Mouse (Mus musculus) embryonic facial prominence, embryonic 15.5 days (tissue): ENCODE data around the gene Golt1a. TPM values are rescaled to one million over a fixed set of nuclear protein-coding genes. Genes with fewer than 3 reads are reported as not detected.

Source experiments
- ATAC-seq: fragments of 200-750 bp; cut with Nextera tagmentation; 2 replicates; pipeline ENCODE4 v1.8.0; 2017; ENCODE audit warnings: low read depth, moderate TSS enrichment; ENCODE audit not compliant: insufficient number of reproducible peaks, low FRiP score, low TSS enrichment
- H3K27ac ChIP-seq: fragments of 300-500 bp; sonication (generic); replicated peaks from 2 replicates; pipeline ENCODE4 v1.5.1; 2015; ENCODE audit warnings: mild to moderate bottlenecking, inconsistent platforms
- H3K27me3 ChIP-seq: fragments of 300-500 bp; sonication (generic); 2 replicates; pipeline ENCODE4 v1.6.1; 2015; ENCODE audit warnings: inconsistent platforms
- H3K36me3 ChIP-seq: fragments of 300-500 bp; sonication (generic); 2 replicates; pipeline ENCODE4 v1.6.1; 2015; ENCODE audit warnings: mild to moderate bottlenecking, inconsistent platforms
- H3K4me1 ChIP-seq: fragments of 300-500 bp; sonication (generic); 2 replicates; pipeline ENCODE4 v1.6.1; 2015; ENCODE audit warnings: inconsistent platforms
- H3K4me2 ChIP-seq: fragments of 300-500 bp; sonication (generic); replicated peaks from 2 replicates; pipeline ENCODE4 v1.6.1; 2015; ENCODE audit warnings: mild to moderate bottlenecking, inconsistent platforms
- H3K4me3 ChIP-seq: fragments of 300-500 bp; sonication (generic); replicated peaks from 2 replicates; pipeline ENCODE4 v1.5.1; 2015; ENCODE audit warnings: mild to moderate bottlenecking, inconsistent platforms
- H3K9ac ChIP-seq: fragments of 300-500 bp; sonication (generic); 2 replicates; pipeline ENCODE4 v1.6.1; 2015; ENCODE audit warnings: inconsistent platforms
- H3K9me3 ChIP-seq: fragments of 300-500 bp; sonication (generic); replicated peaks from 2 replicates; pipeline ENCODE4 v1.6.1; 2016; ENCODE audit warnings: inconsistent platforms
- WGBS: fragments of 180-500 bp; shearing (Covaris S2); methylation state at CpG from one replicate; pipeline ENCODE4 v1.1.7; 2015; 5-methylcytosine and 5-hydroxymethylcytosine counted together
- polyA plus RNA-seq: library from polyadenylated mRNA; unstranded; fragments of >200 nt; fragmentation: Nextera tagmentation; extraction: Ambion mirVana; gene quantifications from 2 replicates; pipeline ENCODE4 v1.2.1, GENCODE M21; 2015

Golt1a gene
- polyA plus RNA-seq, 1 experiment from 2014 or later: 0.48 TPM

GRCm38 (mm10) chr1:133306842-133307241 lies 2.8 kb upstream of the Golt1a start:
- ATAC-seq: no peak
- WGBS: 7% methylated on average over 4 of the region's 4 CpGs
- H3K27me3 ChIP-seq: no peaks in the 10 kb centered on the region

DNA sequence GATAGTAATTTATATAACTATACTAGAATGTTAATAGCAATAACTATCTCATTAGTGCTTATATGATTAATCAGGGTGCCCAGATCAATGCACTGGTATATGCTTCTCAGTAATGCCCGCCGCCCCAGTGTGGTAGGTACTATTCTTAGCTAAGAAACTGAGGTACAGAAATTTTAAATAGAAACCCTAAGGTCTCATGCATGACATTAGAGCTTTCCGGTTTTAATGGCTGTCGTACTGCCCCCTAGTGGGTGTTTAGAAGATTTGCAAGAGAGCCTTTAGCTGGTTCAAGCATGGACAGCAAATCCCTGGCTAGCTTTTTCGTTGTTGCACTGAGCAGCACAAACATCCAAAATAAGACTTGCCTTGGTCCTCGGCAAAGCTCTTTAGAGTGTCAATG lies 2.3 kb upstream of the Golt1a start:
- no peak overlapping the region for H3K4me2 ChIP-seq
- peaks cover 14% of the 10 kb centered on the region for H3K4me1 ChIP-seq
- ATAC-seq: no peak
- no peaks in the 10 kb centered on the region for H3K27me3 ChIP-seq
- no peak overlapping the region for H3K4me3 ChIP-seq
- no peaks in the 10 kb centered on the region for H3K9me3 ChIP-seq
- H3K36me3 ChIP-seq: no peaks in the 10 kb centered on the region
- no peak overlapping the region for H3K9ac ChIP-seq
- H3K27ac ChIP-seq: no peak overlapping the region
- 15% methylated on average over 6 of the region's 6 CpGs for WGBS

More at GRCm38 (mm10) chr1:133306842-133307241, 2.8 kb upstream of the Golt1a start:
- Histone ChIP-seq H3K4me3 (no peak overlapping the region), H3K36me3 (no peaks in the 10 kb centered on the region), H3K27ac (no peak overlapping the region), H3K4me2 (no peak overlapping the region), H3K4me1 (peaks cover 14% of the 10 kb centered on the region), H3K9ac (no peak overlapping the region), H3K9me3 (no peaks in the 10 kb centered on the region)

DNA sequence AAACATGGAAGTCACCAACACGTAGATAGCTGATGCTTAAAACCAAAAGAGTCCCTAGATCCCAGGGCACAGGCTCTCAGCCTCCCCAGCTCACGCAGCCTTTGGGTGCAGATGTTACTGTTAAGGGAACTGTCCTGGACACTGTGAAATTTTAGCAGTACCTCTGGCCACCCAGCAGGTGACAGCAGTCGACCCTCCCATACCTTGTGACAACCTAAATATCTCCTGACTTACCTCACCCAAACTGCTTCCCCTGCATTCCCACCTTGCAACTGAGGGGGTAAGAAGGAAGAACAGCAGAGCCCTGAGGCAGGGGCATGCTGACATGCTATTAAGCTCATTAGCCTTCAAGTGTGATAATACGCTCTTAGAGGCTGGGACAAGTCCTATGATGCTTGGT lies 1.6 kb downstream of the Golt1a start:
- Histone ChIP-seq H3K4me3 (no peak overlapping the region), H3K27ac (no peak overlapping the region), H3K9me3 (no peaks in the 10 kb centered on the region), H3K4me2 (no peak overlapping the region), H3K9ac (no peak overlapping the region), H3K4me1 (peaks cover 10% of the 10 kb centered on the region; the same call in 1 of the 2 replicates), H3K27me3 (no peaks in the 10 kb centered on the region), H3K36me3 (no peaks in the 10 kb centered on the region)
- WGBS: 47% methylated on average over 4 of the region's 4 CpGs
- no peak for ATAC-seq

GRCm38 (mm10) chr1:133311946-133312345 lies 2.3 kb downstream of the Golt1a start:
- no peak for ATAC-seq
- Histone ChIP-seq H3K4me2 (no peak overlapping the region), H3K9ac (no peak overlapping the region), H3K9me3 (no peaks in the 10 kb centered on the region), H3K36me3 (no peaks in the 10 kb centered on the region), H3K4me3 (no peak overlapping the region), H3K4me1 (peaks cover 8% of the 10 kb centered on the region; the same call in 1 of the 2 replicates), H3K27ac (no peak overlapping the region), H3K27me3 (no peaks in the 10 kb centered on the region)
- 11% methylated on average over 10 of the region's 10 CpGs for WGBS

- no peak for ATAC-seq
- H3K27me3 ChIP-seq: no peaks in the 10 kb centered on the region
- WGBS: 27% methylated on average over 8 of the region's 8 CpGs
Measured at GRCm38 (mm10) chr1:133314364-133314763, 4.8 kb downstream of the Golt1a start.

GRCm38 (mm10) chr1:133315775-133316174 lies 6.2 kb downstream of the Golt1a start:
- Histone ChIP-seq H3K27ac (no peak overlapping the region), H3K36me3 (no peaks in the 10 kb centered on the region), H3K9ac (no peak overlapping the region), H3K4me2 (no peak overlapping the region), H3K9me3 (no peaks in the 10 kb centered on the region), H3K4me3 (no peak overlapping the region), H3K27me3 (no peaks in the 10 kb centered on the region), H3K4me1 (peaks cover 8% of the 10 kb centered on the region; the same call in 1 of the 2 replicates)
- 79% methylated on average over 6 of the region's 6 CpGs for WGBS
- ATAC-seq: no peak

More at GRCm38 (mm10) chr1:133314364-133314763, 4.8 kb downstream of the Golt1a start:
- Histone ChIP-seq H3K9ac (no peak overlapping the region), H3K4me2 (no peak overlapping the region), H3K36me3 (no peaks in the 10 kb centered on the region), H3K9me3 (no peaks in the 10 kb centered on the region), H3K4me3 (no peak overlapping the region), H3K27ac (no peak overlapping the region), H3K4me1 (peaks cover 8% of the 10 kb centered on the region; the same call in 1 of the 2 replicates)

GRCm38 (mm10) chr1:133316577-133316976 lies 7.0 kb downstream of the Golt1a start:
- H3K4me3 ChIP-seq: no peak overlapping the region
- H3K36me3 ChIP-seq: no peaks in the 10 kb centered on the region
- H3K9ac ChIP-seq: no peak overlapping the region
- 80% methylated on average over 4 of the region's 4 CpGs for WGBS
- no peaks in the 10 kb centered on the region for H3K9me3 ChIP-seq
- ATAC-seq: no peak
- peaks cover 6% of the 10 kb centered on the region; the same call in 1 of the 2 replicates for H3K4me1 ChIP-seq
- H3K4me2 ChIP-seq: no peak overlapping the region
- no peak overlapping the region for H3K27ac ChIP-seq
- H3K27me3 ChIP-seq: no peaks in the 10 kb centered on the region

DNA sequence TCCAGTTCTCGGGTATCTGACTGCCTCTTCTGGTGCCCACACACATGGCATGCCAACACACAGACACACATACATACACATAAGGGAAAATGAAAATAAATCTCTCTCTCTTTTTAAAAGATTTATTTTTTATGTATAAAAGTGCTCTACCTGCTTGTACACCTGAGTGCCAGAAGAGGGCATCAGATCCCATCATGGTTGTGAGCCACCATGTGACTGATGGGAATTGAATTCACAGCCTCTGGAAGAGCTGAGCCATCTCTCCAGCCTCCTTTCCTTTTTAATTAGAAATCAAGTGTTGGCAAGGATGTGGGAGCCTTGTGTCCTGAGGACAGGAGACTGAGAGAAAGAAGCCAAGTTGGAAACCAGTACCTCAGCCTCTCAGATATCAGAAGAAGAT lies 7.5 kb downstream of the Golt1a start:
- H3K9me3 ChIP-seq: no peaks in the 10 kb centered on the region
- no peak overlapping the region for H3K27ac ChIP-seq
- H3K4me1 ChIP-seq: peaks cover under 1% of the 10 kb centered on the region; the same call in 1 of the 2 replicates
- H3K4me2 ChIP-seq: no peak overlapping the region
- H3K9ac ChIP-seq: no peak overlapping the region
- no peak overlapping the region for H3K4me3 ChIP-seq
- H3K36me3 ChIP-seq: no peaks in the 10 kb centered on the region
- ATAC-seq: no peak
- 65% methylated on average over 1 of the region's 1 CpGs for WGBS
- no peaks in the 10 kb centered on the region for H3K27me3 ChIP-seq

DNA sequence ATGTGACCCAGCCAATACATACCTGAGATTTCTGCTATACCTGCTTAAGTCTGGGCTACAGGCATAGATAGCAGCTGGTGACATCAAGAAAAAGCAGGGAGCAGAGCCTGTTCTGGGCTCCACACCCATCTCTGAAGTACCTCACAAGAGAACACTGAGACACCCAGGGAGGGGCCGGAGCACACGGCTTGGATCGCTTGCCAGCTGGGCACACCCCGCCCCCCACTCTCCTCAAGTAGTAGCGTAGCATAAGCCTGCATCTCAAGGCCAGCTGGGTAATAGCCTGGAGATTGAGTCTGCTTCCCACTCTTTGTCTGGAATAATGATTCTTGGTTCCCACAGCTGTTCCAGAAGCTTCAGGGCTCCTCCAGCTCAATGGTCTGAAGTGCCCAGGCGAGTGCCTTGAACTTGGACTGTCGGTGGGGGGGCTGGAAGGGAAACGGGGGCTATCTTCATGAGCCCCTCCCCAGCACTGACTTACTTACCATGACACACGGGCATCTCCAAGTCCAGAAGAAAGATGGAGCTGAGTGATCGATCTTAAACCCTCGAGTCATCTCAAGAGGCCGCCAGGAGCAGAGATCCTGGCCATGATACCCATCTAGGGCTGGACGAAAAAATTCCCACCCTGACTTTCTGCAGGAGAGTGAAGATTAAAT lies 11.8 kb downstream of the Golt1a start, which contains the start of gene Kiss1:
TSS of gene Kiss1 (plus strand) at position 609 of the 659 bp plus-strand sequence.
- Histone ChIP-seq H3K27ac (no peak within 1 kb of the TSS), H3K4me3 (no peak within 1 kb of the TSS), H3K36me3 (no peaks in the 10 kb centered on the region), H3K4me2 (no peak within 1 kb of the TSS), H3K27me3 (no peaks in the 10 kb centered on the region), H3K9me3 (no peaks in the 10 kb centered on the region), H3K4me1 (no peaks in the 10 kb centered on the region), H3K9ac (no peak within 1 kb of the TSS)
- no peak for ATAC-seq
- WGBS: 70% methylated on average over 13 of the region's 13 CpGs

DNA sequence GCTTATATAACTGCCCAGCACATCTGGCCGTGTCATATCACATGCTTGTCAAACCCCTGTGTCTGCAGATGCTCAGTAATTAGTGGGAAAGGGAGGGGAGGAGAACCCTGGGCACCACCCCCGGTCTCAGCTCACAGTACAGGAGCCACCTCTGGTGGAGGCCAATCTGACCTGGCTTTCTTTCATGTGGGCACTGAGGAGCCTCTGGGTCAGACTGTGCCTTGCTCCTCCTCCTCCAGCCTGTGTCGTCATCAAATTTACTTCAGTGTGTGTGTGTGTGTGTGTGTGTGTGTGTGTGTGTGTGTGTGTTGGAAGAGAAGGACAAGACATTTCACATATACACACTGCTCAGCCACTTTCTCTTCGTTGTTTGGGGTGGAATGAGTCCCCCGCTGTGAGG lies 13.7 kb downstream of the Golt1a start:
- no peaks in the 10 kb centered on the region for H3K4me1 ChIP-seq
- H3K36me3 ChIP-seq: no peaks in the 10 kb centered on the region
- 0 out of 2 replicates have a peak, but pooled peaks have one; percentile 16 for ATAC-seq
- no peak overlapping the region for H3K4me3 ChIP-seq
- no peak overlapping the region for H3K9ac ChIP-seq
- peaks cover 8% of the 10 kb centered on the region for H3K27me3 ChIP-seq
- no peak overlapping the region for H3K4me2 ChIP-seq
- H3K9me3 ChIP-seq: no peaks in the 10 kb centered on the region
- WGBS: 30% methylated on average over 5 of the region's 5 CpGs
- H3K27ac ChIP-seq: no peak overlapping the region

DNA sequence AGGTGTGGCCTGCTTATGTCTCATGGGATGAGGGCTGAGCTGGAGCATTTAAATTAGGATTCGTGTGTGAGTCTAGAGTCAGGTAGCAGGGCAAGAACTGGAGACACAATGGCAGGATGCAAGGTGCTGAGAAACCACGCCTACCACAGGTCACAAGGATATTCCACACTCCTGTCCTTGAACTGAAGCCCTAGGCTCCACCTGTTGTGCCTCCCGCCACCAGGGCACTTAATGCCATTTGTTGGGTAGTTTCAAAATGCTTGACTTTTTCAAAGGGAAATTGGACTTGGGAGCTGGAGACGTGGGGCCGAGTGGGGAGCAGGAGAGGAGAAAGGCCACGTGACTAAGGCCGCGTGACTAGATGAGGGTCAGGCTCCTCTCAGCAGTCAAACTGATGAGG lies 16.4 kb downstream of the Golt1a start:
- H3K4me3 ChIP-seq: no peak overlapping the region
- ATAC-seq: no peak
- H3K36me3 ChIP-seq: no peaks in the 10 kb centered on the region
- peaks cover 30% of the 10 kb centered on the region for H3K27me3 ChIP-seq
- 84% methylated on average over 8 of the region's 8 CpGs for WGBS
- no peak overlapping the region for H3K9ac ChIP-seq
- no peak overlapping the region for H3K4me2 ChIP-seq
- peaks cover 8% of the 10 kb centered on the region; the same call in 1 of the 2 replicates for H3K4me1 ChIP-seq
- no peaks in the 10 kb centered on the region for H3K9me3 ChIP-seq
- H3K27ac ChIP-seq: no peak overlapping the region

DNA sequence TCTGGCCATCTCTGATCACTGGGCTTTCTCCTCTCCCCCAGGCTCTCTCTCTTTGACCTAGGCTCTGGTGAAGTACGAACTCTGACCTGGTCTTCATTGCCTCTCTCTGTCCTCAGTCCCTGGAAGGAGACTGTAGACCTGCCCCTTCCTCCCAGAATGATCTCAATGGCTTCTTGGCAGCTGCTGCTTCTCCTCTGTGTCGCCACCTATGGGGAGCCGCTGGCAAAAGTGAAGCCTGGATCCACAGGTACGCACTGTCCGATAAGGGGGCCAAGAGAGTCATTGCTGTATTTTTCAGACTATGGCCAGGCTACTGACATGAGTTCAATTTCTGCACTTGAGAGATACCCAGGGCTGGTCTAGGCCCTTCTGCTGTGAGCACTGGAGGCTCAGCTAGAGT lies 17.5 kb downstream of the Golt1a start:
- WGBS: 51% methylated on average over 5 of the region's 5 CpGs
- no peak overlapping the region for H3K4me2 ChIP-seq
- no peak overlapping the region for H3K27ac ChIP-seq
- no peak for ATAC-seq
- H3K9me3 ChIP-seq: no peaks in the 10 kb centered on the region
- H3K4me1 ChIP-seq: peaks cover 8% of the 10 kb centered on the region; the same call in 1 of the 2 replicates
- no peaks in the 10 kb centered on the region for H3K36me3 ChIP-seq
- peaks cover 38% of the 10 kb centered on the region for H3K27me3 ChIP-seq
- H3K9ac ChIP-seq: no peak overlapping the region
- no peak overlapping the region for H3K4me3 ChIP-seq
